ENCODE assay signal across 19 mouse cellular contexts in the genomic region with DNA sequence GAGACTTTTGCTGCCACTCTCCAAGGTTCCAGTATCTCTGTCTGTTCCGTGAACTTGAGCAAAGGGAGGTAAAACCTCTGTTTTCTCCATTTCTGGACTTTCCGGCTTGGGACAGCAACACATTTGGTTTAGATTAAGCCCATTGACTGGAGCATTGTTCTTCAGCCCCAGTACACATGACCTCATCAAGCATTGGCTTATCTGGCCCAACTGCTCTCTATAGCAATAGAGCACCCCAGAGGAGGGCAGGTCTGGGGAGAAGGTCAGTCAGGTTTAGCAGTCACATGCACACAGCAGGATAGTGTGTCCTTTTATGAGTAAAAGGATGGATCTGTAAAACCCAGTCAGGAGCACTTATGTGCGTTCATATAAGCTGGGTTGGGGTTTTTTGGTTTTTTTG.
DNase-seq lines count a peak whose midpoint lies in the region; ATAC-seq and TF ChIP-seq lines count a peak whose summit lies in the region.
"Had no signal": no experiment of that assay in that cellular context is flagged by ENCODE, and none has a peak within 500 bp of the region (broad histone marks: within the 10 kb centered on the region; RNA-seq: fewer than 3 reads in every experiment).

No protein-coding gene starts in this region.

- H3K27me3 ChIP-seq in midbrain, embryonic 12.5 days: no peaks in the 10 kb centered on the region
- no peaks in the 10 kb centered on the region for H3K27me3 ChIP-seq in midbrain, postnatal 0 days (ENCODE audit: insufficient read depth, low read length)
- H3K27me3 ChIP-seq in forebrain, embryonic 15.5 days: no peaks in the 10 kb centered on the region
- H3K27me3 ChIP-seq in neural tube, embryonic 11.5 days (ENCODE audit: control insufficient read depth, insufficient read depth, low read length): no peaks in the 10 kb centered on the region
- no peaks in the 10 kb centered on the region for H3K27me3 ChIP-seq in liver, postnatal 0 days (ENCODE audit: insufficient read depth, low read length)
- H3K27me3 ChIP-seq: hindbrain, embryonic 15.5 days; lung, embryonic 15.5 days; neural tube, embryonic 12.5 days had no signal

- H3K4me3 ChIP-seq in midbrain, embryonic 12.5 days: no peak overlapping the region
- no peak overlapping the region for H3K4me3 ChIP-seq in midbrain, postnatal 0 days (ENCODE audit: low read depth, low read length)
- no peak overlapping the region for H3K4me3 ChIP-seq in forebrain, embryonic 15.5 days
- no peak overlapping the region for H3K4me3 ChIP-seq in neural tube, embryonic 11.5 days (ENCODE audit: low read depth, low read length)
- H3K4me3 ChIP-seq in liver, postnatal 0 days (ENCODE audit: low read depth, low read length): no peak overlapping the region
- H3K4me3 ChIP-seq: heart, adult 2 months; hindbrain, embryonic 15.5 days; lung, embryonic 15.5 days; neural tube, embryonic 12.5 days had no signal

- no peak overlapping the region for H3K27ac ChIP-seq in midbrain, embryonic 12.5 days (replicated peaks)
- H3K27ac ChIP-seq in midbrain, postnatal 0 days (ENCODE audit: low read depth, low read length): no peak overlapping the region
- H3K27ac ChIP-seq in forebrain, embryonic 15.5 days (replicated peaks): no peak overlapping the region
- H3K27ac ChIP-seq in neural tube, embryonic 11.5 days (ENCODE audit: low read depth, low read length): no peak overlapping the region
- H3K27ac ChIP-seq in liver, postnatal 0 days (ENCODE audit: low read depth): no peak overlapping the region
- H3K27ac ChIP-seq: heart, adult 2 months; hindbrain, embryonic 15.5 days; kidney, postnatal 0 days; lung, embryonic 15.5 days; neural tube, embryonic 12.5 days had no signal

- no peaks in the 10 kb centered on the region for H3K9me3 ChIP-seq in midbrain, embryonic 12.5 days
- no peaks in the 10 kb centered on the region for H3K9me3 ChIP-seq in midbrain, postnatal 0 days (ENCODE audit: low read length)
- no peaks in the 10 kb centered on the region for H3K9me3 ChIP-seq in forebrain, embryonic 15.5 days
- H3K9me3 ChIP-seq in neural tube, embryonic 11.5 days (ENCODE audit: control insufficient read depth, low read length): no peaks in the 10 kb centered on the region
- H3K9me3 ChIP-seq in liver, postnatal 0 days (ENCODE audit: low read length): no peaks in the 10 kb centered on the region
- H3K9me3 ChIP-seq: hindbrain, embryonic 15.5 days; lung, embryonic 15.5 days; neural tube, embryonic 12.5 days had no signal

- H3K9ac ChIP-seq in midbrain, embryonic 12.5 days (replicated peaks): no peak overlapping the region
- no peak overlapping the region for H3K9ac ChIP-seq in midbrain, postnatal 0 days (replicated peaks; ENCODE audit: low read length, poor library complexity, severe bottlenecking)
- no peak overlapping the region for H3K9ac ChIP-seq in forebrain, embryonic 15.5 days (replicated peaks)
- H3K9ac ChIP-seq in neural tube, embryonic 11.5 days (ENCODE audit: low read length): no peak overlapping the region
- H3K9ac ChIP-seq in liver, postnatal 0 days (replicated peaks): no peak overlapping the region
- H3K9ac ChIP-seq: hindbrain, embryonic 15.5 days; lung, embryonic 15.5 days; neural tube, embryonic 12.5 days had no signal

- ATAC-seq in midbrain, embryonic 12.5 days (ENCODE audit: low FRiP score, low read depth): peak; percentile 30; the same call in 1 of the 2 replicates
- no peak for ATAC-seq in midbrain, postnatal 0 days (ENCODE audit: low FRiP score)
- peak; percentile 67 for ATAC-seq in forebrain, embryonic 15.5 days (replicated peaks)
- no peak for ATAC-seq in neural tube, embryonic 11.5 days (ENCODE audit: insufficient read depth, low FRiP score, low TSS enrichment)
- ATAC-seq in liver, postnatal 0 days: no peak
- ATAC-seq: intestine, embryonic 16.5 days; midbrain, embryonic 16.5 days had no signal

- H3K4me2 ChIP-seq in midbrain, embryonic 12.5 days (replicated peaks): no peak overlapping the region
- no peak overlapping the region for H3K4me2 ChIP-seq in midbrain, postnatal 0 days (ENCODE audit: low read depth, low read length, poor library complexity, severe bottlenecking)
- no peak overlapping the region for H3K4me2 ChIP-seq in forebrain, embryonic 15.5 days (replicated peaks)
- H3K4me2 ChIP-seq in neural tube, embryonic 11.5 days (ENCODE audit: low read depth): no peak overlapping the region
- no peak overlapping the region for H3K4me2 ChIP-seq in liver, postnatal 0 days (ENCODE audit: low read depth, low read length)
- H3K4me2 ChIP-seq: hindbrain, embryonic 15.5 days; liver, embryonic 11.5 days; lung, embryonic 15.5 days; neural tube, embryonic 12.5 days had no signal

- no peaks in the 10 kb centered on the region for H3K36me3 ChIP-seq in midbrain, embryonic 12.5 days
- no peaks in the 10 kb centered on the region for H3K36me3 ChIP-seq in midbrain, postnatal 0 days (ENCODE audit: insufficient read depth, low read length)
- no peaks in the 10 kb centered on the region for H3K36me3 ChIP-seq in forebrain, embryonic 15.5 days
- no peaks in the 10 kb centered on the region for H3K36me3 ChIP-seq in neural tube, embryonic 11.5 days (ENCODE audit: control insufficient read depth, insufficient read depth, low read length)
- H3K36me3 ChIP-seq in liver, postnatal 0 days (replicated peaks; ENCODE audit: insufficient read depth, low read length): no peaks in the 10 kb centered on the region
- H3K36me3 ChIP-seq: hindbrain, embryonic 15.5 days; lung, embryonic 15.5 days; neural tube, embryonic 12.5 days had no signal

- TF ChIP-seq EP300 in liver, postnatal 0 days (IDR thresholded peaks at IDR 0.05; ENCODE audit: low read depth): no peak

- WGBS in midbrain, embryonic 12.5 days: 53% methylated on average over 3 of the region's 3 CpGs
- 73% methylated on average over 3 of the region's 3 CpGs for WGBS in midbrain, postnatal 0 days
- 28% methylated on average over 3 of the region's 3 CpGs for WGBS in forebrain, embryonic 15.5 days
- WGBS in neural tube, embryonic 11.5 days: 63% methylated on average over 3 of the region's 3 CpGs
- WGBS in liver, postnatal 0 days (ENCODE audit: insufficient replicate concordance): 69% methylated on average over 3 of the region's 3 CpGs

- no peak for TF ChIP-seq CTCF in midbrain, postnatal 0 days (IDR thresholded peaks at IDR 0.05)
- TF ChIP-seq CTCF in liver, postnatal 0 days (IDR thresholded peaks at IDR 0.05; ENCODE audit: low read depth): no peak

- peaks cover 3% of the 10 kb centered on the region; the same call in 1 of the 2 replicates for H3K4me1 ChIP-seq in midbrain, embryonic 12.5 days
- no peaks in the 10 kb centered on the region; the same call in 1 of the 2 replicates for H3K4me1 ChIP-seq in midbrain, postnatal 0 days (ENCODE audit: insufficient read depth, low read length)
- peaks cover 4% of the 10 kb centered on the region; the same call in 1 of the 2 replicates for H3K4me1 ChIP-seq in forebrain, embryonic 15.5 days
- H3K4me1 ChIP-seq in neural tube, embryonic 11.5 days (ENCODE audit: control insufficient read depth, insufficient read depth, low read length): 0 out of 2 replicates have a peak, but pooled peaks cover 3% of the 10 kb centered on the region
- no peaks in the 10 kb centered on the region for H3K4me1 ChIP-seq in liver, postnatal 0 days (ENCODE audit: insufficient read depth)
- H3K4me1 ChIP-seq: hindbrain, embryonic 15.5 days; lung, embryonic 15.5 days had no signal

- no peak for DNase-seq in midbrain, postnatal 0 days (ENCODE audit: low spot score)
- peak; percentile 58 for DNase-seq in embryo, embryonic 11 days
- DNase-seq in neural tube, embryonic 11.5 days (ENCODE audit: low spot score): peak; percentile 21
- DNase-seq in cerebellum, postnatal 25 days: no peak
- DNase-seq in adrenal gland, adult 2 months: no peak
- no peak for DNase-seq in liver, postnatal 0 days
- DNase-seq: cerebellum, postnatal 10 days; heart, adult 2 months; layer of hippocampus, adult 9-11 months; right cerebral cortex, postnatal 14 days had no signal

Comparison
In these comparisons a context has a peak if more than half of its experiments do, and no peak if none do; other contexts are left out.
1. ATAC-seq: peak in midbrain, embryonic 12.5 days (single experiment) and forebrain, embryonic 15.5 days (single experiment); none in midbrain, postnatal 0 days (single experiment), neural tube, embryonic 11.5 days (single experiment) and liver, postnatal 0 days (single experiment).
2. DNase-seq: peak in embryo, embryonic 11 days (single experiment) and neural tube, embryonic 11.5 days (single experiment); none in midbrain, postnatal 0 days (single experiment), cerebellum, postnatal 25 days (0 of 2), adrenal gland, adult 2 months (single experiment) and liver, postnatal 0 days (single experiment).